In the genomic region with DNA sequence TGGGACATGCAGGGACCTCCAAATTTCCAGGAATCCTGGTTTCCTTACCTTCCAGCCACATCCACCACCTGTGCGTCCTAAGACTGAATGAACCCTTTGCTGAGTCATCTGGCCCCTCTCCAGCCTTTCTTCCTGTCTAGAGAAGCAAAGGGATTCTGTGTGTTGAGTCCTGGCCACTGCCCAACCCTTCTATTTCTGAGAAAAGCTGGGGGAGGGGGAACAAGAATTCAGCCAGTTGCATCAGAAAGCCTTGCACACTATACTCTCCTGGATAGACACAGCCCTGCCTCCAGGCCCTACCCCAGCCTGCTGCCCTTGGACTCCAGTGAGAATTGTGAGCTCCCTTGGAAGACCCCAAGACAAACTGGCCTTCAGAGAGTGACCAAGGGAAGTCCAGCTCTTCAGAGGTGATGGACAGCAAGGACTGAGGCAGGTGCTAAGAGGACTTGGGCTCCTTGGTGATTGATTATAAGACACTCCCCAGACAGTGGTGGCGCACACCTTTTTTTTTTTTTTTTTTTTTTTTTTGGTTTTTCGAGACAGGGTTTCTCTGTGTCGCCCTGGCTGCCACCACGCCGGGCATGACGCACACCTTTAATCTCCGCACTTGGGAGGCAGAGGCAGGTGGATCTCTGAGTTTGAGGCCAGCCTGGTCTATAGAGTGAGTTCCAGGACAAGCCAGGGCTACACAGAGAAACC, we compare ENCODE assay signal across 9 mouse cellular contexts. TPM values are rescaled to one million over a fixed set of nuclear protein-coding genes. Genes with fewer than 3 reads are reported as not detected.
DNase-seq lines count a peak whose midpoint lies in the region; ATAC-seq lines count a peak whose summit lies in the region.
"Had no signal": no experiment of that assay in that cellular context is flagged by ENCODE, and none has a peak within 500 bp of the region (broad histone marks: within the 10 kb centered on the region; RNA-seq: fewer than 3 reads in every experiment).

No protein-coding gene starts in this region.

- H3K9ac ChIP-seq in kidney, embryonic 14.5 days (ENCODE audit: low read depth, low read length): no peak overlapping the region
- no peak overlapping the region for H3K9ac ChIP-seq in midbrain, embryonic 11.5 days (ENCODE audit: low read length)
- H3K9ac ChIP-seq: limb, embryonic 15.5 days had no signal

- 0 out of 2 replicates have a peak, but pooled peaks have one; percentile 24 for ATAC-seq in kidney, embryonic 14.5 days (ENCODE audit: low FRiP score, low TSS enrichment)
- no peak for ATAC-seq in midbrain, embryonic 11.5 days (ENCODE audit: low FRiP score)
- ATAC-seq in erythroblast, adult 5-6 weeks (replicated peaks; ENCODE audit: low FRiP score, poor library complexity, severe bottlenecking): no peak

- H3K36me3 ChIP-seq in kidney, embryonic 14.5 days (ENCODE audit: control insufficient read depth, insufficient read depth, low read length): no peaks in the 10 kb centered on the region
- H3K36me3 ChIP-seq in midbrain, embryonic 11.5 days (ENCODE audit: control insufficient read depth, insufficient read depth, low read length): no peaks in the 10 kb centered on the region
- H3K36me3 ChIP-seq: limb, embryonic 15.5 days had no signal

- H3K27me3 ChIP-seq in kidney, embryonic 14.5 days (ENCODE audit: control insufficient read depth, insufficient read depth, low read length): no peaks in the 10 kb centered on the region
- no peaks in the 10 kb centered on the region; the same call in 1 of the 2 replicates for H3K27me3 ChIP-seq in midbrain, embryonic 11.5 days (ENCODE audit: control insufficient read depth, insufficient read depth, low read length)
- H3K27me3 ChIP-seq: limb, embryonic 15.5 days had no signal

- H3K4me3 ChIP-seq in kidney, embryonic 14.5 days (ENCODE audit: low read length): no peak overlapping the region
- no peak overlapping the region for H3K4me3 ChIP-seq in midbrain, embryonic 11.5 days (ENCODE audit: low read depth, low read length)
- H3K4me3 ChIP-seq: limb, embryonic 15.5 days had no signal

- H3K4me2 ChIP-seq in kidney, embryonic 14.5 days (replicated peaks; ENCODE audit: low read depth, low read length): no peak overlapping the region
- no peak overlapping the region for H3K4me2 ChIP-seq in midbrain, embryonic 11.5 days
- H3K4me2 ChIP-seq: limb, embryonic 15.5 days had no signal

- H3K9me3 ChIP-seq in kidney, embryonic 14.5 days (ENCODE audit: control insufficient read depth, low read length): no peaks in the 10 kb centered on the region
- no peaks in the 10 kb centered on the region for H3K9me3 ChIP-seq in midbrain, embryonic 11.5 days (ENCODE audit: control insufficient read depth, low read length)
- H3K9me3 ChIP-seq: limb, embryonic 15.5 days had no signal

- WGBS in kidney, embryonic 14.5 days: 93% methylated on average over 8 of the region's 8 CpGs
- WGBS in midbrain, embryonic 11.5 days: 88% methylated on average over 8 of the region's 8 CpGs

- no peak overlapping the region for H3K27ac ChIP-seq in kidney, embryonic 14.5 days (ENCODE audit: low read depth, low read length)
- no peak overlapping the region for H3K27ac ChIP-seq in midbrain, embryonic 11.5 days (ENCODE audit: low read depth, low read length)
- H3K27ac ChIP-seq: limb, embryonic 15.5 days had no signal

- H3K4me1 ChIP-seq in kidney, embryonic 14.5 days (ENCODE audit: control insufficient read depth, insufficient read depth, low read length): 0 out of 2 replicates have a peak, but pooled peaks cover 2% of the 10 kb centered on the region
- no peaks in the 10 kb centered on the region for H3K4me1 ChIP-seq in midbrain, embryonic 11.5 days (ENCODE audit: control insufficient read depth, insufficient read depth, low read length)

- peak; percentile 70 for DNase-seq in urinary bladder, postnatal 14 days (ENCODE audit: low spot score)
- no peak for DNase-seq in urinary bladder, postnatal 10 days (ENCODE audit: low spot score)
- peak; percentile 88 for DNase-seq in fibroblast of lung, adult 2 months (ENCODE audit: low read depth)
- peak; percentile 87 for DNase-seq in lung, postnatal 36 days
- no peak for DNase-seq in midbrain, embryonic 11.5 days (ENCODE audit: low spot score, missing footprints)
- DNase-seq in gastrocnemius, postnatal 14 days: no peak

- intact Hi-C loops in gastrocnemius, postnatal 14 days (cut with DNase I; ENCODE audit: low total_unique reads): no loop called here

RNA-seq across cellular contexts. Expression of a gene that starts 6.2 kb away (rescaled TPM):
- 0.57 and 0.61 TPM in 2 replicates for polyA plus RNA-seq in kidney, embryonic 14.5 days (2014; fragmentation: Nextera tagmentation; extraction: Ambion mirVana)
- 1.1 and 1.2 TPM in 2 replicates for polyA plus RNA-seq in midbrain, embryonic 11.5 days (2014; fragmentation: Nextera tagmentation; extraction: Ambion mirVana)
- 1.0 TPM in 1 of 2 replicates, not detected in the other for total RNA-seq in erythroblast, adult 5-6 weeks (2015; ENCODE audit: low replicate concordance)
- total RNA-seq in erythroblast, adult 5-6 weeks (2017; ENCODE audit: low replicate concordance): 0.26 and 0.98 TPM in 2 replicates
- total RNA-seq in gastrocnemius, postnatal 14 days (2021): 1 to 10 TPM; 1.0 to 1.6 TPM

RNA-seq across cellular contexts. Expression of a gene that starts 17.5 kb away (rescaled TPM):
- polyA plus RNA-seq in kidney, embryonic 14.5 days (2014; fragmentation: Nextera tagmentation; extraction: Ambion mirVana): 59.1 and 87.1 TPM in 2 replicates
- 62.0 and 70.1 TPM in 2 replicates for polyA plus RNA-seq in midbrain, embryonic 11.5 days (2014; fragmentation: Nextera tagmentation; extraction: Ambion mirVana)
- 28.2 TPM in 2 replicates for total RNA-seq in erythroblast, adult 5-6 weeks (2015; ENCODE audit: low replicate concordance)
- 16.6 and 25.1 TPM in 2 replicates for total RNA-seq in erythroblast, adult 5-6 weeks (2017; ENCODE audit: low replicate concordance)
- 10 to 100 TPM; 31.1 to 34.8 TPM for total RNA-seq in gastrocnemius, postnatal 14 days (2021)

RNA-seq across cellular contexts. Expression of a gene that starts 26.4 kb away (rescaled TPM):
- polyA plus RNA-seq in kidney, embryonic 14.5 days (2014; fragmentation: Nextera tagmentation; extraction: Ambion mirVana): 1.7 and 2.4 TPM in 2 replicates
- 5.3 and 6.2 TPM in 2 replicates for polyA plus RNA-seq in midbrain, embryonic 11.5 days (2014; fragmentation: Nextera tagmentation; extraction: Ambion mirVana)
- total RNA-seq in erythroblast, adult 5-6 weeks (2015; ENCODE audit: low replicate concordance): not detected in 2 replicates
- not detected in 2 replicates for total RNA-seq in erythroblast, adult 5-6 weeks (2017; ENCODE audit: low replicate concordance)
- not detected for total RNA-seq in gastrocnemius, postnatal 14 days (2021)

RNA-seq across cellular contexts. Expression of a gene that starts 47.9 kb away (rescaled TPM):
- polyA plus RNA-seq in kidney, embryonic 14.5 days (2014; fragmentation: Nextera tagmentation; extraction: Ambion mirVana): 22.3 and 25.3 TPM in 2 replicates
- polyA plus RNA-seq in midbrain, embryonic 11.5 days (2014; fragmentation: Nextera tagmentation; extraction: Ambion mirVana): 16.9 and 17.8 TPM in 2 replicates
- total RNA-seq in erythroblast, adult 5-6 weeks (2015; ENCODE audit: low replicate concordance): 2.3 and 2.5 TPM in 2 replicates
- 0.42 and 1.2 TPM in 2 replicates for total RNA-seq in erythroblast, adult 5-6 weeks (2017; ENCODE audit: low replicate concordance)
- total RNA-seq in gastrocnemius, postnatal 14 days (2021): 1 to 10 TPM; 2.9 to 4.3 TPM

RNA-seq across cellular contexts. Expression of a gene that starts 56.4 kb away (rescaled TPM):
- polyA plus RNA-seq in kidney, embryonic 14.5 days (2014; fragmentation: Nextera tagmentation; extraction: Ambion mirVana): 19.4 and 37.4 TPM in 2 replicates
- polyA plus RNA-seq in midbrain, embryonic 11.5 days (2014; fragmentation: Nextera tagmentation; extraction: Ambion mirVana): 24.2 and 25.0 TPM in 2 replicates
- 9.6 and 17.9 TPM in 2 replicates for total RNA-seq in erythroblast, adult 5-6 weeks (2015; ENCODE audit: low replicate concordance)
- 5.6 and 9.9 TPM in 2 replicates for total RNA-seq in erythroblast, adult 5-6 weeks (2017; ENCODE audit: low replicate concordance)
- total RNA-seq in gastrocnemius, postnatal 14 days (2021): 10 to 100 TPM; 28.8 to 33.2 TPM

Comparison
In these comparisons a context has a peak if more than half of its experiments do, and no peak if none do; other contexts are left out.
1. DNase-seq: peak in urinary bladder, postnatal 14 days (single experiment), fibroblast of lung, adult 2 months (single experiment) and lung, postnatal 36 days (single experiment); none in urinary bladder, postnatal 10 days (single experiment), midbrain, embryonic 11.5 days (single experiment) and gastrocnemius, postnatal 14 days (single experiment).